ENCODE assay signal across 15 mouse cellular contexts in genomic region chr11:78171328-78171727, GRCm38 (mm10). TPM values are rescaled to one million over a fixed set of nuclear protein-coding genes. Genes with fewer than 3 reads are reported as not detected.
A peak's percentile ranks its signal among the peaks of the same experiment; 100 is the strongest.
DNase-seq lines count a peak whose midpoint lies in the region; ATAC-seq and TF ChIP-seq lines count a peak whose summit lies in the region.
"Had no signal": no experiment of that assay in that cellular context is flagged by ENCODE, and none has a peak within 500 bp of the region (broad histone marks: within the 10 kb centered on the region; RNA-seq: fewer than 3 reads in every experiment).

No protein-coding gene starts in this region.

- TF ChIP-seq CTCF in left cerebral cortex, adult 2 months (IDR thresholded peaks at IDR 0.05) = peak; percentile 18

- no peaks in the 10 kb centered on the region for H3K27me3 ChIP-seq in hindbrain, embryonic 14.5 days (ENCODE audit: control insufficient read depth, insufficient read depth, low read length)
- H3K27me3 ChIP-seq: heart, embryonic 15.5 days had no signal

- H3K9ac ChIP-seq in hindbrain, embryonic 14.5 days = no peak overlapping the region
- H3K9ac ChIP-seq: heart, embryonic 15.5 days had no signal

- ATAC-seq in CD4-positive, CD25-positive, alpha-beta regulatory T cell, adult 4 months = no peak
- ATAC-seq in hindbrain, embryonic 14.5 days (ENCODE audit: low FRiP score) = no peak

- H3K4me2 ChIP-seq in hindbrain, embryonic 14.5 days (replicated peaks) = no peak overlapping the region
- H3K4me2 ChIP-seq: heart, embryonic 15.5 days; midbrain, embryonic 11.5 days had no signal

- peak; percentile 63 for DNase-seq in CD4-positive, CD25-positive, alpha-beta regulatory T cell, adult 2 months (ENCODE audit: low read depth, low spot score)
- DNase-seq in left cerebral cortex, adult 2 months (ENCODE audit: extremely low spot score in 1 of 2, low spot score in 2 of 2) = no peak
- no peak for DNase-seq in left cerebral cortex, adult 8-10 months (ENCODE audit: low spot score in 2 of 2)
- DNase-seq in A20 (ENCODE audit: low read depth, low spot score) (peak; percentile 59), ZHBTc4 (ENCODE audit: low read depth, low spot score) (peak; percentile 74)
- no peak for DNase-seq in urinary bladder, postnatal 36 days (ENCODE audit: low spot score in 2 of 2)
- no peak for DNase-seq in hindbrain, embryonic 14.5 days (ENCODE audit: low spot score)
- DNase-seq: adrenal gland, adult 2 months; cerebellum, postnatal 10 days; kidney, postnatal 14 days had no signal

- intact Hi-C loops in left cerebral cortex, adult 2 months (cut with DNase I) = no loop called here

- 70% methylated on average over 4 of the region's 4 CpGs for WGBS in hindbrain, embryonic 14.5 days

- H3K36me3 ChIP-seq in hindbrain, embryonic 14.5 days (replicated peaks; ENCODE audit: control insufficient read depth, insufficient read depth) = no peaks in the 10 kb centered on the region
- H3K36me3 ChIP-seq: heart, embryonic 15.5 days had no signal

- no peak overlapping the region for H3K4me3 ChIP-seq in left cerebral cortex, adult 2 months
- H3K4me3 ChIP-seq in hindbrain, embryonic 14.5 days (replicated peaks; ENCODE audit: low read length) = no peak overlapping the region
- H3K4me3 ChIP-seq: embryonic facial prominence, embryonic 10.5 days; heart, embryonic 15.5 days; limb, embryonic 10.5 days had no signal

- H3K4me1 ChIP-seq in hindbrain, embryonic 14.5 days (replicated peaks; ENCODE audit: control insufficient read depth, insufficient read depth, low read length) = no peaks in the 10 kb centered on the region

- H3K9me3 ChIP-seq in hindbrain, embryonic 14.5 days (ENCODE audit: control insufficient read depth, low read length) = no peaks in the 10 kb centered on the region
- H3K9me3 ChIP-seq: embryonic facial prominence, embryonic 10.5 days; heart, embryonic 15.5 days; limb, embryonic 10.5 days had no signal

- H3K27ac ChIP-seq in left cerebral cortex, adult 2 months = no peak overlapping the region
- no peak overlapping the region for H3K27ac ChIP-seq in hindbrain, embryonic 14.5 days
- H3K27ac ChIP-seq: embryonic facial prominence, embryonic 10.5 days; heart, embryonic 15.5 days; limb, embryonic 10.5 days had no signal

RNA-seq across cellular contexts. Expression of gene Nek8, which starts 5.1 kb away (rescaled TPM):
- polyA plus RNA-seq in CD4-positive, CD25-positive, alpha-beta regulatory T cell, adult 4 months (2017; shearing (Covaris generic)) = 10 to 100 TPM; 10.4 to 12.2 TPM
- total RNA-seq in left cerebral cortex, adult 2 months (2021) = 1 to 10 TPM; 3.0 to 3.1 TPM
- total RNA-seq in left cerebral cortex, adult 8-10 months (2022) = 1 to 10 TPM; 2.0 to 4.3 (median 2.8) TPM
- polyA plus RNA-seq in hindbrain, embryonic 14.5 days (2014; fragmentation: Nextera tagmentation; extraction: Ambion mirVana) = 4.6 and 6.0 TPM in 2 replicates

RNA-seq across cellular contexts. Expression of gene Tlcd1, which starts 5.2 kb away (rescaled TPM):
- 1 to 10 TPM; 2.9 to 3.6 TPM for polyA plus RNA-seq in CD4-positive, CD25-positive, alpha-beta regulatory T cell, adult 4 months (2017; shearing (Covaris generic))
- total RNA-seq in left cerebral cortex, adult 2 months (2021) = 10 to 100 TPM; 24.4 to 27.7 TPM
- total RNA-seq in left cerebral cortex, adult 8-10 months (2022) = 10 to 100 TPM; 24.8 to 34.9 (median 28.4) TPM
- 13.4 and 16.6 TPM in 2 replicates for polyA plus RNA-seq in hindbrain, embryonic 14.5 days (2014; fragmentation: Nextera tagmentation; extraction: Ambion mirVana)

RNA-seq across cellular contexts. Expression of gene Traf4, which starts 5.9 kb away (rescaled TPM):
- polyA plus RNA-seq in CD4-positive, CD25-positive, alpha-beta regulatory T cell, adult 4 months (2017; shearing (Covaris generic)) = 1 to 10 TPM; 3.3 to 6.7 TPM
- total RNA-seq in left cerebral cortex, adult 2 months (2021) = 10 to 100 TPM; 10.5 to 10.6 TPM
- total RNA-seq in left cerebral cortex, adult 8-10 months (2022) = 1 to 10 TPM; 5.9 to 9.4 (median 9.0) TPM
- polyA plus RNA-seq in hindbrain, embryonic 14.5 days (2014; fragmentation: Nextera tagmentation; extraction: Ambion mirVana) = 57.2 and 63.5 TPM in 2 replicates

RNA-seq across cellular contexts. Expression of gene Rpl23a, which starts 12.1 kb away (rescaled TPM):
- 1,000 to 10,000 TPM; 3,408 to 3,991 TPM for polyA plus RNA-seq in CD4-positive, CD25-positive, alpha-beta regulatory T cell, adult 4 months (2017; shearing (Covaris generic))
- 100 to 1,000 TPM; 647 to 724 TPM for total RNA-seq in left cerebral cortex, adult 2 months (2021)
- total RNA-seq in left cerebral cortex, adult 8-10 months (2022) = 100 to 1,000 TPM; 678 to 790 (median 743) TPM
- 880 and 1,029 TPM in 2 replicates for polyA plus RNA-seq in hindbrain, embryonic 14.5 days (2014; fragmentation: Nextera tagmentation; extraction: Ambion mirVana)

RNA-seq across cellular contexts. Expression of gene Rab34, which starts 16.9 kb away (rescaled TPM):
- not detected for polyA plus RNA-seq in CD4-positive, CD25-positive, alpha-beta regulatory T cell, adult 4 months (2017; shearing (Covaris generic))
- total RNA-seq in left cerebral cortex, adult 2 months (2021) = 10 to 100 TPM; 19.0 to 19.7 TPM
- total RNA-seq in left cerebral cortex, adult 8-10 months (2022) = 10 to 100 TPM; 23.9 to 29.6 (median 26.2) TPM
- 46.4 and 53.2 TPM in 2 replicates for polyA plus RNA-seq in hindbrain, embryonic 14.5 days (2014; fragmentation: Nextera tagmentation; extraction: Ambion mirVana)

Comparison
In these comparisons a context has a peak if more than half of its experiments do, and no peak if none do; other contexts are left out.
1. DNase-seq: peak in CD4-positive, CD25-positive, alpha-beta regulatory T cell, adult 2 months (single experiment), A20 (single experiment) and ZHBTc4 (single experiment); none in left cerebral cortex, adult 2 months (0 of 2), left cerebral cortex, adult 8-10 months (0 of 2), urinary bladder, postnatal 36 days (0 of 2) and hindbrain, embryonic 14.5 days (single experiment).